Mouse (Mus musculus) megakaryocyte, adult 5-6 weeks (primary cell): ENCODE measurements around the gene Cd9. TPM values are rescaled to one million over a fixed set of nuclear protein-coding genes. Genes with fewer than 3 reads are reported as not detected.
"Not testable (repeated sequence)": the region's sequence is repeated elsewhere in the genome, so short reads cannot be mapped to it uniquely, and the experiment has no call there.

Source experiments
- ATAC-seq: 2 replicates; pipeline ENCODE4 v1.8.0; 2016; ENCODE audit warnings: mild to moderate bottlenecking, inconsistent platforms; ENCODE audit not compliant: poor library complexity, severe bottlenecking
- total RNA-seq, 2 experiments: library from RNA; stranded (forward) in 1 of 2; stranded (reverse) in 1 of 2; fragments of 153-499, 151-499 nt in 1 of 2; fragments of 221-1000, 200-1000 nt in 1 of 2; gene quantifications; 2 replicates each; pipeline versions ENCODE4 v1.2.3 to v1.2.4; 2015 to 2017

The Cd9 gene
- total RNA-seq, 2 experiments from 2014 or later, result 65.5 to 100 TPM

- no peak for ATAC-seq
Observed at GRCm38 (mm10) chr6:125504622-125505355, 10.2 kb upstream of the Cd9 start.

- ATAC-seq, result no peak
Observed at GRCm38 (mm10) chr6:125503186-125503802, 8.7 kb upstream of the Cd9 start.

GRCm38 (mm10) chr6:125498062-125498461 is 3.5 kb upstream of the Cd9 start:
- no peak for ATAC-seq

- ATAC-seq, result no peak
Observed at GRCm38 (mm10) chr6:125496417-125496816, 1.8 kb upstream of the Cd9 start.

- no peak for ATAC-seq
Observed at GRCm38 (mm10) chr6:125495361-125495760, 770 bp upstream of the Cd9 start.

GRCm38 (mm10) chr6:125493147-125493546 is 1.4 kb downstream of the Cd9 start:
- no peak for ATAC-seq

GRCm38 (mm10) chr6:125492664-125493063 is 1.9 kb downstream of the Cd9 start:
- no peak for ATAC-seq

GRCm38 (mm10) chr6:125492033-125492432 is 2.6 kb downstream of the Cd9 start:
- ATAC-seq, result no peak

GRCm38 (mm10) chr6:125491393-125491792 is 3.2 kb downstream of the Cd9 start:
- no peak for ATAC-seq

- ATAC-seq, result peak; percentile 17; the same call in 1 of the 2 replicates
Observed at GRCm38 (mm10) chr6:125489881-125490559, 4.6 kb downstream of the Cd9 start.

GRCm38 (mm10) chr6:125485589-125485988 is 9.0 kb downstream of the Cd9 start:
- ATAC-seq, result no peak

- peak; percentile 36 for ATAC-seq
Observed at GRCm38 (mm10) chr6:125484721-125485120, 9.9 kb downstream of the Cd9 start.

- ATAC-seq, result not testable (repeated sequence)
Observed at GRCm38 (mm10) chr6:125484313-125484660, 10.3 kb downstream of the Cd9 start.

- peak; percentile 59 for ATAC-seq
Observed at GRCm38 (mm10) chr6:125483515-125484312, 10.9 kb downstream of the Cd9 start.

- ATAC-seq, result no peak
Observed at GRCm38 (mm10) chr6:125482427-125482831, 12.2 kb downstream of the Cd9 start.

GRCm38 (mm10) chr6:125481667-125482390 is 12.8 kb downstream of the Cd9 start:
- ATAC-seq, result peak; percentile 55

- ATAC-seq, result peak; percentile 47
Observed at GRCm38 (mm10) chr6:125480396-125481361, 13.9 kb downstream of the Cd9 start.

GRCm38 (mm10) chr6:125479359-125479758 is 15.2 kb downstream of the Cd9 start:
- no peak for ATAC-seq
